Mouse (Mus musculus) G1E (cell line): ENCODE measurements around the gene Pak3. TPM values are rescaled to one million over a fixed set of nuclear protein-coding genes. Genes with fewer than 3 reads are reported as not detected.

ENCODE experiments used
- ATAC-seq: 2 replicates; pipeline ENCODE4 v1.8.0; 2016; ENCODE audit warnings: mild to moderate bottlenecking; ENCODE audit not compliant: insufficient number of reproducible peaks, poor library complexity, low FRiP score, severe bottlenecking; ENCODE audit errors: extremely low read depth
- DNase-seq: peaks from one replicate; pipeline ENCODE4 v3.0.0; 2012; ENCODE audit warnings: low spot score
- H3K27me3 ChIP-seq: 2 replicates; pipeline ENCODE4 v1.6.1; 2012; ENCODE audit warnings: mild to moderate bottlenecking, low read length, inconsistent platforms; ENCODE audit not compliant: insufficient read depth
- H3K36me3 ChIP-seq: replicated peaks from 2 replicates; pipeline ENCODE3; 2012; ENCODE audit warnings: mild to moderate bottlenecking, inconsistent platforms
- H3K4me1 ChIP-seq: 2 replicates; pipeline ENCODE4 v1.6.1; 2012; ENCODE audit warnings: low read depth, low read length, inconsistent platforms, mixed read lengths; ENCODE audit not compliant: insufficient read depth
- H3K4me3 ChIP-seq: 2 replicates; pipeline ENCODE4 v1.5.1; 2012; ENCODE audit warnings: low read depth, mild to moderate bottlenecking, inconsistent platforms, low read length, moderate library complexity, mixed read lengths
- H3K9me3 ChIP-seq: replicated peaks from 2 replicates; pipeline ENCODE4 v1.6.1; 2012; ENCODE audit warnings: inconsistent platforms
- CTCF ChIP-seq: IDR thresholded peaks from 2 replicates; pipeline ENCODE4 v1.5.1; 2012; ENCODE audit warnings: low read depth, low read length, inconsistent platforms, mixed read lengths
- GATA1 ChIP-seq: IDR thresholded peaks from 2 replicates; pipeline ENCODE4 v1.6.1; 2012; ENCODE audit warnings: borderline replicate concordance, low read length, inconsistent platforms, mixed read lengths
- GATA2 ChIP-seq: IDR thresholded peaks from 2 replicates; pipeline ENCODE4 v1.6.1; 2012; ENCODE audit warnings: low read depth, low read length, inconsistent platforms, borderline replicate concordance
- POLR2AphosphoS5 ChIP-seq: IDR thresholded peaks from 2 replicates; pipeline ENCODE4 v1.6.1; 2012; ENCODE audit warnings: low read depth, low read length, inconsistent platforms; ENCODE audit not compliant: insufficient replicate concordance
- TAL1 ChIP-seq: conservative IDR thresholded peaks from 2 replicates; pipeline ENCODE4 v1.6.1; 2012; ENCODE audit warnings: low read depth, low read length, inconsistent platforms, mixed read lengths
- polyA plus RNA-seq: library from polyadenylated mRNA; stranded (reverse); fragments of >175 nt; gene quantifications from 2 replicates; pipeline ENCODE4 v1.2.3, GENCODE M21; 2012
- total RNA-seq, 2 experiments: library from RNA; stranded (forward) in 1 of 2; stranded (reverse) in 1 of 2; fragments of 200-1000 nt in 1 of 2; fragments of >200 nt in 1 of 2; fragmentation: Nextera tagmentation in 1 of 2; gene quantifications; 2 replicates each; pipeline ENCODE4 v1.2.3; 2014 to 2017

Gene Pak3
- total and polyA plus RNA-seq, 3 experiments: 0.05 TPM; not detected in 2

- H3K27me3 ChIP-seq: peaks cover 6% of the 10 kb centered on the region; the same call in 1 of the 2 replicates
- ATAC-seq: no peak
- TF ChIP-seq GATA1: no peak
- no peak for TF ChIP-seq POLR2AphosphoS5
- no peak for TF ChIP-seq TAL1
- no peak for TF ChIP-seq CTCF
These were observed 1.8 kb downstream of the Pak3 start for GRCm38 (mm10) chrX:143520195-143520594.

DNA sequence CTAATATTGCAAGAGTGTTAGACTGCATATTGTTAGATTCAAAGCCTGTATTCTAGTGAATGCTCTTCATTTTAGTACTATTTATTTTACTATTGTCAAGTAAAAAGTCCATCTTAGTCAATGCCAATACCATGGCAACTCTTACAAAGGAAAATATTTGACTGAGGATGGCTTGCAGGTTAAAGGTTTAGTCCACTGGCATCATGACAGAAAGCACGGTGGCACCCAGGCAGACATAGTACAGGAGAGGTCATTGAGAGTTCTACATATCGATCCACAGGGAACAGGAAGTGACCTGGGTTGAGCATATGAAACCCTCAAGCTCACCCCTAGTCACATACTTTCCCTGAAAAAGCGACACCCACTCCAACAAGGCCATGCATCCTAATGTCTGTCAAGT, 13.9 kb downstream of the Pak3 start:
- H3K9me3 ChIP-seq: no peaks in the 10 kb centered on the region
- TF ChIP-seq TAL1: no peak
- TF ChIP-seq POLR2AphosphoS5: no peak
- H3K4me1 ChIP-seq: no peaks in the 10 kb centered on the region
- H3K36me3 ChIP-seq: no peaks in the 10 kb centered on the region
- no peak for ATAC-seq
- DNase-seq: no peak
- no peak overlapping the region for H3K4me3 ChIP-seq
- no peaks in the 10 kb centered on the region for H3K27me3 ChIP-seq

More at GRCm38 (mm10) chrX:143520195-143520594, 1.8 kb downstream of the Pak3 start:
- Histone ChIP-seq H3K4me1 (no peaks in the 10 kb centered on the region), H3K36me3 (no peaks in the 10 kb centered on the region), H3K4me3 (no peak overlapping the region), H3K9me3 (no peaks in the 10 kb centered on the region)
- no peak for DNase-seq

DNA sequence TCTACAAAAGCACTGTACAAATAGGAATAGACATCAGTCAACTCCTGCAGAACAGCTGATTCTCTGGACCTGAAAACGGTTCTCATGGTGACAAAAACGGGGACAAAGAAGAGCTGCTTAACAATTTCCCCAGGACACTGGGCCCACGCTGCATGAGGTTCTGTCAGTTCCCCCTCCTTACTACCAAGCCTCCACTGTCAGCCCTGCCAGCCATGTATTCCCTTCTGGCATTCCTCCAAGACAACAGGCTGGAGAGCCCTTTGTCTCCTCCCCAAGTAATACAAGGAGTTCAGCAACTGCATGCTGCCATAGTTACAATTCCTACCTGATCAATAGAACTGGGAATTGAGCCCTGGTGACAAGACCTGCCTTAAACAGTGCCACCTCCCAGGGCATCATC, 15.2 kb downstream of the Pak3 start:
- no peak overlapping the region for H3K4me3 ChIP-seq
- no peak for ATAC-seq
- H3K9me3 ChIP-seq: no peaks in the 10 kb centered on the region
- TF ChIP-seq POLR2AphosphoS5 (no peak), TAL1 (no peak), CTCF (no peak), GATA1 (no peak), GATA2 (no peak)
- no peaks in the 10 kb centered on the region for H3K27me3 ChIP-seq
- no peak for DNase-seq
- no peaks in the 10 kb centered on the region for H3K4me1 ChIP-seq
- no peaks in the 10 kb centered on the region for H3K36me3 ChIP-seq

DNA sequence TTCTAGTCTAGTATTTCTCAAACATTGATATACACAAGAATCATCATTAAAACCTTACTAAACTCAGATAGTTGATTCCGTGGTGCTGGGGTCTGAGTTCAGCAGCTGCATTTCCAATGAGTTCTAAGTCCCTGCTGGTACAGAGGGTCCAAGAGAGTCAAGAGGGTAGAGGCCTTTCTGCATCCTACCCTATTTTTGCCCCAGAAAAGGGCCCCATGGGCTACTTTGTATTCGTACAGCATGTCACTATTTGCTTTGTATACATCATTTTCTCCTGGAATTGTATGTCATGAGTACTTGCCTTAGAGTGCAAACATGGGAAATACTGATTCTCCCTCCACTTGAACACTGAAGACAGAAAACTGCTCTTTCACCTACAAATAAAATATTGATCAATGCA, 24.4 kb downstream of the Pak3 start:
- no peak overlapping the region for H3K4me3 ChIP-seq
- no peaks in the 10 kb centered on the region for H3K27me3 ChIP-seq
- no peak for DNase-seq
- no peak for ATAC-seq
- no peaks in the 10 kb centered on the region for H3K36me3 ChIP-seq
- no peaks in the 10 kb centered on the region for H3K9me3 ChIP-seq
- no peaks in the 10 kb centered on the region for H3K4me1 ChIP-seq
- TF ChIP-seq CTCF: no peak
- no peak for TF ChIP-seq TAL1
- no peak for TF ChIP-seq POLR2AphosphoS5
- no peak for TF ChIP-seq GATA1
- no peak for TF ChIP-seq GATA2

DNA sequence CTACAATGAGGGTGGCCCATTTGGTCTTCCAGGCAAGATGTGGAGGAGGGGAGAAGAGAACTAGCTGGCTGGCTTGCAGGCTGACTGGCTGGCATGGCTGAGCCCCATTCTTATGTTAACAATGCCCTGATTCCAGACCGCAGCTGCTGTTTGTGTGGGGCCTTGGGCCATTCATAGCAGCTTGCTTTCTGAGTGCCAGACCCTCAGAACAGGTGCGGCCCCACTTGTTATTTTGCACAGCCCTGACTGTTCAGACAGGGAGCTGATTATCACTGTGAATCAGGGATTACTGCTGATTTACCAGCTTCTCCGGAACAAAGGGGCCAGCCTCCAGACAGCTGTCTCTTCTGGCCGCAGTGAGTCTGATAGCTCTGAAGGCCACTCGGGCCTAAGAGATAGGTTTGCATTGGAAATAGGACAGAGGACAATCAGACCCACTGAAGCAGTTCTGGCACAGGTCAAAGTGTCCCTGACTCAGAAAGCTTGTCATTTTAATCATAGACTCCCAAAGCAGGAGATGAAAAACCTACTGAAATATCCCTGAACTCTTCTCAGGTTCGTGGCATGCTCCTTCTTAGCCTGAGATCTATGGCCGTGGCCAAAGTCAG, 24.9 kb downstream of the Pak3 start:
- ATAC-seq (no peak), DNase-seq (no peak)
- no peaks in the 10 kb centered on the region for H3K36me3 ChIP-seq
- no peaks in the 10 kb centered on the region for H3K4me1 ChIP-seq
- H3K4me3 ChIP-seq: no peak overlapping the region
- H3K27me3 ChIP-seq: no peaks in the 10 kb centered on the region
- H3K9me3 ChIP-seq: no peaks in the 10 kb centered on the region
- TF ChIP-seq CTCF (no peak), GATA1 (no peak), GATA2 (no peak), TAL1 (no peak), POLR2AphosphoS5 (no peak)

DNA sequence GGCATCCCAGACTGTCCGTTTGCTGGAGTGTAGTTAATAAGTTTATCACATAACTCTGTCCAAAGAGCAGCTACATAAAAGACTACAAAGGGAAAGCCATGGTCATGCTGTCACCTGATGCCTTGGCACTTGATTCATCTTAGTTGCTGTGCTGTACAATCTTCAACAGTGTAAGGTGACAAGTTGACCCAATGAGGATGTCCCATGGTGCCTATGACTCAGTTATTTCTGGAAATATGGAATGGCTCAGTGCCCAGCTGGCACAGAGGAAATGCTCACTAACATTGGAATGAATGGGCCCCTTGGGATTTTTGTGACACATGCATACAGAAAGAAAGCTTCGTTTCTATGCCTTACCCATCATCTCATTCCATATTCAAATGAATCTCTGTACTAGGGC, 55.3 kb downstream of the Pak3 start:
- H3K9me3 ChIP-seq: no peaks in the 10 kb centered on the region
- no peaks in the 10 kb centered on the region for H3K4me1 ChIP-seq
- no peaks in the 10 kb centered on the region for H3K27me3 ChIP-seq
- no peak for TF ChIP-seq GATA2
- no peak for TF ChIP-seq TAL1
- no peak for TF ChIP-seq GATA1
- TF ChIP-seq POLR2AphosphoS5: no peak
- no peak for TF ChIP-seq CTCF
- DNase-seq (no peak), ATAC-seq (no peak)
- H3K36me3 ChIP-seq: no peaks in the 10 kb centered on the region
- H3K4me3 ChIP-seq: no peak overlapping the region

- H3K4me3 ChIP-seq: no peak overlapping the region
- H3K9me3 ChIP-seq: no peaks in the 10 kb centered on the region
- ATAC-seq (no peak), DNase-seq (no peak)
- H3K4me1 ChIP-seq: no peaks in the 10 kb centered on the region
- TF ChIP-seq GATA2: no peak
- no peaks in the 10 kb centered on the region for H3K27me3 ChIP-seq
- no peaks in the 10 kb centered on the region for H3K36me3 ChIP-seq
These were observed 61.5 kb downstream of the Pak3 start for GRCm38 (mm10) chrX:143579925-143580324.
